Mouse (Mus musculus) lung, postnatal 0 days (tissue): ENCODE results near the gene Etfb. TPM values are rescaled to one million over a fixed set of nuclear protein-coding genes. Genes with fewer than 3 reads are reported as not detected.

Experiments used
- ATAC-seq: fragments of 200-750 bp; cut with Nextera tagmentation; 2 replicates; pipeline ENCODE4 v1.8.0; 2017; ENCODE audit warnings: moderate library complexity
- DNase-seq: peaks from one replicate; pipeline ENCODE4 v3.0.0-alpha.2; 2016; ENCODE audit warnings: low spot score
- H3K27ac ChIP-seq: fragments of 300-500 bp; sonication (generic); 2 replicates; pipeline ENCODE4 v1.5.1; 2014; ENCODE audit warnings: antibody characterized with exemption, mild to moderate bottlenecking, low read length, mixed read lengths
- H3K27me3 ChIP-seq: fragments of 300-500 bp; sonication (generic); replicated peaks from 2 replicates; pipeline ENCODE4 v1.6.1; 2014; ENCODE audit warnings: low read length, mixed read lengths; ENCODE audit not compliant: insufficient read depth
- H3K36me3 ChIP-seq: fragments of 300-500 bp; sonication (generic); 2 replicates; pipeline ENCODE4 v1.6.1; 2014; ENCODE audit warnings: low read length, mixed read lengths; ENCODE audit not compliant: insufficient read depth
- H3K4me1 ChIP-seq: fragments of 300-500 bp; sonication (generic); 2 replicates; pipeline ENCODE4 v1.6.1; 2014; ENCODE audit warnings: antibody characterized with exemption, low read depth, low read length, mixed read lengths; ENCODE audit not compliant: insufficient read depth
- H3K4me2 ChIP-seq: fragments of 300-500 bp; sonication (generic); replicated peaks from 2 replicates; pipeline ENCODE4 v1.6.1; 2014; ENCODE audit warnings: low read depth, mild to moderate bottlenecking, low read length, moderate library complexity, mixed read lengths
- H3K4me3 ChIP-seq: fragments of 300-500 bp; sonication (generic); 2 replicates; pipeline ENCODE4 v1.5.1; 2014; ENCODE audit warnings: low read depth, low read length
- H3K9ac ChIP-seq: fragments of 300-500 bp; sonication (generic); replicated peaks from 2 replicates; pipeline ENCODE4 v1.6.1; 2014; ENCODE audit warnings: low read depth, mild to moderate bottlenecking
- H3K9me3 ChIP-seq: fragments of 300-500 bp; sonication (generic); 2 replicates; pipeline ENCODE4 v1.6.1; 2016; ENCODE audit warnings: low read length, mixed read lengths
- CTCF ChIP-seq: IDR thresholded peaks from 2 replicates; pipeline ENCODE4 v1.5.1; 2016; ENCODE audit warnings: antibody characterized with exemption, mild to moderate bottlenecking
- EP300 ChIP-seq: IDR thresholded peaks from 2 replicates; pipeline ENCODE4 v1.6.1; 2016; ENCODE audit warnings: antibody characterized with exemption, mild to moderate bottlenecking, control low read depth
- WGBS: fragments of 180-500 bp; shearing (Covaris S2); extraction: QIAGEN DNeasy Blood & Tissue Kit; methylation state at CpG from one replicate; pipeline ENCODE4 v1.1.7; 2014; 5-methylcytosine and 5-hydroxymethylcytosine counted together
- polyA plus RNA-seq: library from polyadenylated mRNA; unstranded; fragments of >200 nt; fragmentation: Nextera tagmentation; extraction: Ambion mirVana; gene quantifications from 2 replicates; pipeline ENCODE4 v1.2.1, GENCODE M21; 2015

The Etfb gene
- polyA plus RNA-seq, 1 experiment from 2014 or later, result 377 TPM

DNA sequence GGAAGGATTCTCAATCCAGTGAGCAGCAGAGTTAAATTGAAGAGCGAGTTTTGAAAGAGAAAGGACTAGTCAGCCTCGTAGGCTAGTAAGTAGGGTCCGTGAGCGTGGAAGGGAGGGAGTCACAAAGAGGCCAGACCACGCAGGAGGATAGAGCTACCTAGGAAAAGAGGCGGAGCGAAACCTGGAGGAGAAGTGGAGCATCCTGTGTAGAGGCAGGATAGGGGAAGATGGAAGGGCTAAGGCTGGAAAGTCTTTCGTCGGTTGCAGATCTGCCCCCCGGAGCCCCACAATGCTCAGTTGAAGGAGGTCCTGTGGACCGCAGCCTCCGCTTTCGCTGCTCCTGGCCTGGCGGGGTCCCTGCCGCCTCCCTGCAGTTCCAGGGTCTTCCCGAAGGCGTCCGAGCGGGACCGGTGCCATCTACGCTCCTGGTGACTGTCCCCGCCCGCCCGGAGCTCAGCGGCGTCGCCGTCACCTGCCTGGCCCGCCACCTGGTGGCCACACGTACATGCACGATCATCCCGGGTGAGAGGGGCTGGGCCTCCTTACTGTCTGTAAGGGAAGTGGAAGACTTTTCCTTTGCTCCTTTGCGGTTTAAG, 22.3 kb downstream of the Etfb start:
- 1% methylated on average over 32 of the region's 33 CpGs for WGBS
- Histone ChIP-seq H3K4me3 (peak overlapping the region; percentile 57), H3K9ac (peak overlapping the region; percentile 9; the same call in 1 of the 2 replicates), H3K36me3 (no peaks in the 10 kb centered on the region), H3K9me3 (no peaks in the 10 kb centered on the region), H3K4me1 (peaks cover 7% of the 10 kb centered on the region; the same call in 1 of the 2 replicates), H3K27ac (peak overlapping the region; percentile 47), H3K27me3 (0 out of 2 replicates have a peak, but pooled peaks cover 4% of the 10 kb centered on the region), H3K4me2 (peak overlapping the region; percentile 89)
- TF ChIP-seq EP300, result no peak
- TF ChIP-seq CTCF, result peak; percentile 97
- ATAC-seq (peak; percentile 75), DNase-seq (peak; percentile 92)

DNA sequence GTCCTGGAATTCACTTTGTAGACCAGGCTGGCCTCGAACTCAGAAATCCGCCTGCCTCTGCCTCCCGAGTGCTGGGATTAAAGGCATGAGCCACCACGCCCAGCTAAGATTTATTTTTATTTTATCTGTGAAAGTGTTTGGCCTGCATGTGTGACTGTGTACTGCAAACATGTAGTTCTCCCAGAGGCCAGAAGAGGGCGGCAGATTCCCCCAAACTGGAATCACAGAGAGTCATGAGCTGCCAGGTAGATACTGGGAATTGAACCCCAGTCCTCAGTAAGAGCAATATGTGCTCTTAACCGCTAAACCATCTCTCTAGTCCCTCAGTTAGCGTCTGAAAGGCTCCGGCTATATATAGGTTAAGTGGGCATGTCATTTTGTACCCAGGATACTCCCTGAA, 26.5 kb downstream of the Etfb start:
- no peak overlapping the region for H3K4me3 ChIP-seq
- no peak overlapping the region for H3K9ac ChIP-seq
- WGBS, result 40% methylated on average over 8 of the region's 8 CpGs
- no peaks in the 10 kb centered on the region for H3K4me1 ChIP-seq
- TF ChIP-seq EP300 (no peak), CTCF (peak; percentile 64)
- H3K9me3 ChIP-seq, result no peaks in the 10 kb centered on the region
- DNase-seq, result peak; percentile 26
- no peaks in the 10 kb centered on the region for H3K36me3 ChIP-seq
- no peaks in the 10 kb centered on the region for H3K27me3 ChIP-seq
- no peak overlapping the region for H3K4me2 ChIP-seq
- no peak overlapping the region for H3K27ac ChIP-seq
- no peak for ATAC-seq

DNA sequence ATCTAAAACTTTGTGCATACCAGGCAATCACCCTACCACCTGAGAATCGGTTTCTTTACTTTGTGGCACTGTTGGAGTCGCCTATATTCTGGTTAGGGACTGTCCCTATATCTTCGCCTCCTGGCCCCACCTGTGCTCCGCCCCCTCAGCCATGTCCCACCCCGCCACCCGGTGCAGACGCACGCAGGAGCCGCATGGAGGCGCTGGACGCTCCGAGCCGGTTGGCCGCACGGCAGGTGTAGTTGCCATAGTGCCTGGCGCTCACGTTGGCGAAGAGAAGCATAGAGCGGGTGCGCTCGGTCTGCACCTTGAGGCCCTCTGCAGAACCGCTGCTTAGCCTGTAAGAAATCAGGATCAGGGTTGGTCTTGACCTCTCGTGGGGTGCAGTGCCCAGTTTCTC, 31.8 kb downstream of the Etfb start:
- H3K27ac ChIP-seq, result no peak overlapping the region
- ATAC-seq (peak; percentile 48), DNase-seq (peak; percentile 27)
- no peak overlapping the region for H3K4me2 ChIP-seq
- 10% methylated on average over 22 of the region's 23 CpGs for WGBS
- H3K27me3 ChIP-seq, result 0 out of 2 replicates have a peak, but pooled peaks cover 7% of the 10 kb centered on the region
- no peaks in the 10 kb centered on the region for H3K4me1 ChIP-seq
- no peak for TF ChIP-seq EP300
- peak; percentile 51 for TF ChIP-seq CTCF
- H3K4me3 ChIP-seq, result no peak overlapping the region
- H3K9me3 ChIP-seq, result no peaks in the 10 kb centered on the region
- H3K9ac ChIP-seq, result no peak overlapping the region
- H3K36me3 ChIP-seq, result no peaks in the 10 kb centered on the region

DNA sequence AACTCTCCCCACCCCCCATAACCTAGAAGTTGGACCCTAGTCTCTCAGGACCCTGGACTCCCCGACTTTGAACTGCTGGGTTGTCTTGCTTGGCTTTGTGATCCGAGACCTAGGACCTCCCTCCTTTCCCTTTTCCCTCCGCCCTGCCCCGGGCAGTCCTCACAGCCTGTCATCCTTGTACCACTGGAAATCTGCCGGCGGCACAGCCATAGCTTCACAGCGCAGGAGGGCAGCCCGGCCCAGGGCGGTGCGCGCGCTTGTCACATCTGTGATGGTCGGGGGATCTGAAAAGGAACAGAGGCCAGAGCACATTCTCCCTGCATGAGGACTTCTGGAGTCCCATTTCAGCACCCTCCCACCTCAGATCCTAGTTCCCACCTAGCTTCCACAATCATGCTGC, 32.5 kb downstream of the Etfb start:
- Histone ChIP-seq H3K9ac (no peak overlapping the region), H3K27me3 (0 out of 2 replicates have a peak, but pooled peaks cover 7% of the 10 kb centered on the region), H3K4me3 (no peak overlapping the region), H3K36me3 (no peaks in the 10 kb centered on the region), H3K27ac (no peak overlapping the region), H3K9me3 (no peaks in the 10 kb centered on the region), H3K4me2 (no peak overlapping the region), H3K4me1 (no peaks in the 10 kb centered on the region)
- DNase-seq, result no peak
- no peak for ATAC-seq
- TF ChIP-seq CTCF (no peak), EP300 (no peak)
- WGBS, result 8% methylated on average over 13 of the region's 13 CpGs

DNA sequence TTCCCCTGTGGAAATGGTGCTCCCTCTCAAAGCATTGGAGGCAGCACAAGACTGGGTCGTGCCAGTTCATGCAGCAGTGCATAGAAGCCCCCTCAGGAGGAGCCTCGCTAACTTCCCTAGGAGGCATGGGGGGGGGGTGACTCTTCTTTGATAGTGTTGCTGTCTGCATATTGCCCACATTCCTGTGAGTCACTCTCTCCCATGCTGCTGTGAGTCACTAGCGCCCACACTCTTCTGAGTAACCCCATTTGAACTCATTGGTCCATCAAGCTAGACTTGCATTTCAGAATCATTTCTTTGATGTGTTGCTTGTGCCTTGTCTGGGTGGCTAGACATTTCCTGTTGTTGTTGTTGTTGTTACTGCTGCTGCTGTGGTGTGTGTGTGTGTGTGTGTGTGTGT, 37.3 kb downstream of the Etfb start:
- ATAC-seq, result no peak
- H3K9me3 ChIP-seq, result no peaks in the 10 kb centered on the region
- H3K27ac ChIP-seq, result no peak overlapping the region
- WGBS, result 52% methylated on average over 3 of the region's 3 CpGs
- H3K4me2 ChIP-seq, result no peak overlapping the region
- no peak overlapping the region for H3K4me3 ChIP-seq
- DNase-seq, result no peak
- no peaks in the 10 kb centered on the region for H3K27me3 ChIP-seq
- no peak overlapping the region for H3K9ac ChIP-seq
- TF ChIP-seq EP300, result no peak
- TF ChIP-seq CTCF, result no peak
- H3K4me1 ChIP-seq, result no peaks in the 10 kb centered on the region
- no peaks in the 10 kb centered on the region for H3K36me3 ChIP-seq

DNA sequence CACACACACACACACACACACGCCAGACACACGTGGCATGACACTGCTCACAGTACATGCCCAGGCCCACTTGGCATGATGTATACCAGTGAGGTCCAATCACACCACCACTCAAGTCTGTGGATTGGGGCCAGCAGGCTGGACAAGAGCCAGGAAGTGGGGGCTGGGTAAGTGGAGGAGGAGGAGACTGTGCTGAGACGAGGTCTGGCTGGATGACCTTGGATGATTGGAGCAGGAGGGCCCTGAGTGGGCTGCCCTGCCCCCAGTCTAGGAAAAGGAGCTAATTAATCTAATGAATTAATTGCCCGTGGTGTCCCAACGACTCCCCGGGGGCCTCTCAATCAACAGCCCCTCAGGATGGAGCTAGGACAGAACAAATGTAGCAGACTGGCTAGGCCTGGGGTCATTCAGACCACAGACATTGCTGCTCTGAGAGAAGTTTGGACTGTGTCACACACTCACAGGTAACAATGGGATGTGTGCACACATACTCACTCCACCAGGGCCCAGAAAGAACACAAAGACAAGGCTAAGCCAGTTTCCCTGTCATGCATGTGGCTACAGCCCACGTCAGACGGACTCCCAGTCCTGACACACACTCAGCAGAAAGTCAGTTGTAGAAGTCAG, 38.3 kb downstream of the Etfb start:
- peak; percentile 33; the same call in 1 of the 2 replicates for ATAC-seq

More for the DNA sequence above, 38.3 kb downstream of the Etfb start:
- Histone ChIP-seq H3K9me3 (no peaks in the 10 kb centered on the region), H3K27ac (no peak overlapping the region), H3K4me1 (no peaks in the 10 kb centered on the region), H3K9ac (no peak overlapping the region), H3K4me3 (no peak overlapping the region), H3K4me2 (no peak overlapping the region), H3K27me3 (no peaks in the 10 kb centered on the region), H3K36me3 (no peaks in the 10 kb centered on the region)
- TF ChIP-seq EP300 (no peak), CTCF (no peak)
- DNase-seq, result no peak
- WGBS, result 45% methylated on average over 8 of the region's 8 CpGs
